Mouse (Mus musculus) spleen, postnatal 4 days (tissue): Measurements from ENCODE around the gene Ggt5.
A peak's percentile ranks its signal among the peaks of the same experiment; 100 is the strongest.
"Not testable (repeated sequence)": the region's sequence is repeated elsewhere in the genome, so short reads cannot be mapped to it uniquely, and the experiment has no call there.

Source experiments
- DNase-seq, 2 experiments: peaks; one replicate each; pipeline ENCODE4 v3.0.0; 2022; ENCODE audit warnings: low spot score in 2 of 2

Ggt5 gene

DNA sequence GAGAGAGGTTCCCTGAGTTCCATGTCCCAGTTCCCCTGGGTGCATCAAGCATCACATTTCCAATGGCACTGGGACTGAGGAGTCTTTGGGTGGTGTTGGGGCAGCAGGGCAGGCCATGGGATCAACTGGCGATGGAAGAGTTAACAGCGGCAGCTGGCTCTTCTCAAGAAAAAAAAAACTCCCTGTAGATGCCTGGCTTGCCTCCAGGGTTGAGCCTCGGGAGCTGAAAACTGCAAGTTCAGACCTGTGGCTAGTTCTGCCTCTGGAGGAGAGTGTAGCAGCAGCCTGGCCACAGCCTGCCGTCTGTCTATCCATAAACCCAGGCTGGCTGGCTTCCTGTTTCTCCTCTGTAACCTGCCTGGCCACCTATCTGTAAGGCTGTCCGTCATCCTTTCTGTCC lies at the start of gene Ggt5:
Gene Ggt5, plus strand, starts transcription at position 212 of the 400 bp plus-strand sequence.
- no peak for DNase-seq

DNA sequence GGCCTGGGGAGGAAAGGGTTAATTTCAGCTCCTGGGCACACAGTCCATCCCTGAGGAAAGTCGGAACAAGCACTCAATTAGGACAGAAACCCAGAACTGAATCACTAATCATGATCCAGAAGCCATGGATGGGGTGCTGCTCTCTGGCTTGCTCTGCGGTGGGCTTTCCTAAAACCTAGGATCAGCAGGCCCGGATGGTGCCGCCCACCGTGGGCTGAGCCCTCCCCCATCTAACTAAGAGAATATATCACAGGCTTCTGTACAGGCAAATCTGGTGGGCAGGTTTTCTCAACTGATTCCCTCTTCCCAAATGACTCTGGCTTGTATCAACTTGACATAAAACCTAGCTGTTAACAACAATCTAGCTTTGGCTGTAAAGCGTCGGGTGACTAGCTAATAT lies 41.2 kb upstream of the Ggt5 start:
- no peak for DNase-seq

DNA sequence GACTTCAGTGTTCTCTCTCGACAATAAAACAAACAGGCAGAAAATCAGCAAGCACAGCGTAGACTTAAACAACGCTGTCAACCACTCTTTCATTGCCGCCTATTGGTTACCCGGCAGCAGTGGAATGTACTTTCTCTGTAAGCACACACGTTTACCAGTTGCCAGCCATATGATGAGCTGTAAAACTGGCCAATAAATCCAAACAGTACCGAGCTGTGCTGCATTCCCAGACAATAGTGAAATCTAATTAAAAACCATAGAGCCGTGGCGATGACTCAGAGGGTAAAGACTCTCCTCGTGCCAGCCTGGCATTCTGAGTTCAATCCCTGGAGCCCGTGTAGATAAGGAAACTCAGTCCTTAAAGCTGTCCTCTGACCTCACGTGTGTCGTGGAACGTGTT lies 40.7 kb upstream of the Ggt5 start:
- DNase-seq: no peak

DNA sequence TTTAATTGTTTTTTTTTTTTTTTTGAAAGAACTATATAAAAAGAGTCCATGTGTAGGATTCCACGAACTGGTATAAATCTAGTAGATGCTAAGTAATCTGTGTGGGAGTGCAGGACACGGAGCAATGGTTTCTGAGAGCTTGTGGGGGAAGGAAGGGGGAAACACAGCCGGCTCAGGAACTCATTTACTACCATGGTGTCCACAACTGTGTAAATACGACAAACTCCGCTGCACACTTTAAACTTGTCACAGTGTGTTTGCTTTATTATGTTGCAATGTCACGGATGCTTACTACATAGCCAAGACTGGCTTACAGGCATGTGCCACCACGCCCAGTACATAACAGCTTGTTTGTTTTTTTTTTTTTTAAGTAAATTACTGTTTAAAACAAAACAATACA lies 39.3 kb upstream of the Ggt5 start:
- DNase-seq: no peak

DNA sequence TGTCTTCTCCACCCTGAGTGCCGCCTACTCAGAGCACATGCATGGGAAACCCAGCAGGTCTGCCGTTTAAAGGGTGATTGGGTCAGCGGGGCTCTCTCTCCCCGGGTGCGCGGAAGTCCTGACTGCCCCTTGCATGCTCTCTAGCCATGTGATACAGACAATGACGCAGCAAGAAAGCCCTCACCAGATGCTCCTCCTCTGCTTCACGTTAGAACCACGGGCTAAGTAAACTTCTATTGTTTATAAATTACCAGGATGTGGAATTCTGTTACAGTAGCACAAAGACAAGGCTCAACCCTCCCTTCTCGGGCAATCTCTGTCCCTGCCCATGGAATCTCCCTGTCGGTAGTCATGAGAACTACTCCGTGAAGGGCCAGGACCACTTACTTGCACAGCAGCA lies 38.0 kb upstream of the Ggt5 start:
- DNase-seq: no peak

DNA sequence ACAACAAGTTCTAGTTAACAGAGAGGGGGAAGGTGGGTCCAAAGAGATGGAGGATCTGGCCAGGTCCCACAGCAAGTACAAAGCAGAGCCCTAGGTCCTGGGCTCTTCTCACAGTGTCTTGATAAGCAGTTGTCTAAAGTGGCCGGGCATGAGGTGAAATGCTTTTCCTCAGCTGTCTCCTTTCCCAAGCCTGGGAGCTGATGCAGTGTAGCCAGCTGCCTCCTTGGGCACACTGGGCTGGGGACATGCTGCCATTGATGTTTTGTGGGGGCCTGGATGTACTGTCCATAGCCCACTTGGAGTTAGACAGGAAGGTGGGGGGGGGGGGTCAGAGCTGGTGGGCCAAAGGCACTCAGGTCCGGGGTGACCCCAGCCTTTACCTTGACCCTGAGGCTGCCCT lies 37.0 kb upstream of the Ggt5 start:
- no peak for DNase-seq

DNA sequence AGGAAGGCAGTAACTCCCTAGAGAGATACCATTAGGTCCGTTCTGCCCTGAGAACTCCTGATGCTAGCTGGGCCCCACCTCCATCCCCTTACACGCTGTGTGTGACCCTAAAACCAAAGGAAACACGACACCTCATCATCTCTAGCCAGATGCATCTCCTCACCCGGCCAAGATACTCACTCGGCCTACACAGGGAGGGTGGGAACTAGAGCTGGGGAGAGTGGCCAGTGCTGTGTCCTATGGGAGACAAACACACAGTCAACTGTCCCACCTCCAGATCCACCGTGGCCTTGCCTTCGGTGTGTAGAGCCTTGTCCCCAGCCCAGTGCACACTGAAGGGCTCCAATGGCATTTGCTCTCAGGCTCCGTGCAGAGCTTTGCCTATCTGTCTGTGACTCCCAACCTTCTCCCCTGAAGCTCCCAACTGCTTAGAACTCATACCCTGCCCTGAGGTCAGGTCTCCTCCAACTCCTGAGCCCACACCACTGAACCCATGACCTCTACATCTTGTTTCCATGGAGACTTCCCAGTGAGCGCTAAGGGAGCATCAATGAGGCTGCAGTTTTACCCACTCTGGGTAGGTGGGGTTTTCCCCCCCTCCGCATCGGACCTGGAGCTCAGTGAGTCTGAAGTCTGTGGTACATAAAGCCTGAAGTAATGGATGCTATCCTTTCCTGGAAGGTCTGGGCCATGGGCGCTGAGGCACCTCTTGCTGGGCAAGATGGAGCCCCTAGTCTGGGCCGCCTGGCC lies 36.3 kb upstream of the Ggt5 start:
- DNase-seq: no peak

DNA sequence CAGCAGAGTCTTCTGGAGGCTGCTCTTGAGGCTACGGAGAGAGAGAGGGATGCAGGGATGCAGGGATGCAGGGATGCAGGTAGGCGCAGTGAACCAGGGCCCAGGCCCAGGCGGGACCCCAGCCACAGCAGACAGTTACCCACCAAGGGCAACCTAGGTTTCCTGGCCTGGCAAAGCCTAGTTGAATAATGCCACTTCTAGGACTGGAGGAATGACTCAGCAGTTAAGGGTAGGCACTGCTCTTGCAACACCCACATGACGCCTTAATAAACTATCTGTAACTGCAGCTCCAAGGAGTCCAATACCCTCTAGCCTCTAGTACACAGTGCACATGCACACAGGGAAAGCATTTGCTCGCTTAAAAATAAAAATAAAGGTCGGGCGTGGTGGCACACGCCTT lies 35.0 kb upstream of the Ggt5 start:
- DNase-seq: no peak

DNA sequence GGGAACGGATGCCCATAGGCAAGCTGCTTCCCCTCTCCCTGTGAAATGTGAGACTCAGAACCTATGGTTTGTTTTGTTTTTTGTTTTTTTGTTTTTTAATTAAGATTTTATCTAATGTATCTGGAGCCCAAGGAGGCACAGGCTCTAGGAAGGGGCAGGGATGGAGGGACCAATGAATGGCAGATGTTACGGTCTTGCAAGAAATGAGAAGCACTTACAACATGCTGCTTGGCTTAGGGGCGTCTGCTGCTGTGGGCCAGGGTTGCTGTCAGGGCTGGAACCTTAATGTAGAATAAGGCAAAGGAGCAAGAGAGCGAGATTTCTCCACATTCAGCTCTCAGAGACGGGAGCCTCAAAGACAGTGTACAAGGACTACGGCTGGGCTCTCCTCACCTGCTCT lies 33.6 kb upstream of the Ggt5 start:
- DNase-seq: no peak

DNA sequence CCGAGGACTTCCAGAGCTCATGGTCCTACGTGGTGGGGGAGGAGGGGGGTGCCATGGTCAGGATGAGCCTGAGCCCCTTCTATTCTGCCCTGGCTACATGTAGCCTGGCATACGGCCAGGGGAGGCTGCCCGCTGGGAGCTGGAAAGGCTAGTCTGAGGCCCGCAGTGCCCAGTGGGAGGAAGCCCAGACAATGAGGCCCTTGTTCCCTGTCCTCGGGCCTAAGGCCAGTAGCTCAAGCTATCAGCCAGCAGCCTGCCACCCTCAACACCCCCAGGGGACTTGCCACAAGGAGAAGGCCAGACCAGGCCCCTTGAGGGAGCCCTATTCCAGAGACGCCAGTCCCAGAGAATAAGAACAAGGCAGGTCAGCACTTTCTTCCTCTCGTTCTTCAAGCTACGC lies 33.1 kb upstream of the Ggt5 start:
- DNase-seq: no peak

DNA sequence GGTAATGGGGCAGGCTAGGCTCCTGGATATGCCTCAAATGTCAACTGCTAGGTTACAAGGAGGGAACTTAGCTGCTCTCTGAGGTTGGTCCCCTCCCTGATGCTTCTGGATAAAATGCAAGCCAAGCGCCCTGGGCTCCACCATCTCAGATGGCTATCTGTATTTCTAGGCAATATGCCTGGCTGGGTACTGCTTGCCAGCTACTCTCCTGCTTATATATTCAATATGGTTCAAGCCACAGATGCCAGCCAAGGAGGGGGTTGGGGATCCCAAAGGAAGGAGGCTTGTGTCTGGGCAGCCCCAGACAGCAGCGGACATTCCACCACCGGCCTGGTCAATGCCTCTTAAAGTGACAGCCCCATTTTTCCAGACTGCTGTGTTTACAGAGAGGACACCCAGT lies 30.6 kb upstream of the Ggt5 start:
- DNase-seq: no peak

DNA sequence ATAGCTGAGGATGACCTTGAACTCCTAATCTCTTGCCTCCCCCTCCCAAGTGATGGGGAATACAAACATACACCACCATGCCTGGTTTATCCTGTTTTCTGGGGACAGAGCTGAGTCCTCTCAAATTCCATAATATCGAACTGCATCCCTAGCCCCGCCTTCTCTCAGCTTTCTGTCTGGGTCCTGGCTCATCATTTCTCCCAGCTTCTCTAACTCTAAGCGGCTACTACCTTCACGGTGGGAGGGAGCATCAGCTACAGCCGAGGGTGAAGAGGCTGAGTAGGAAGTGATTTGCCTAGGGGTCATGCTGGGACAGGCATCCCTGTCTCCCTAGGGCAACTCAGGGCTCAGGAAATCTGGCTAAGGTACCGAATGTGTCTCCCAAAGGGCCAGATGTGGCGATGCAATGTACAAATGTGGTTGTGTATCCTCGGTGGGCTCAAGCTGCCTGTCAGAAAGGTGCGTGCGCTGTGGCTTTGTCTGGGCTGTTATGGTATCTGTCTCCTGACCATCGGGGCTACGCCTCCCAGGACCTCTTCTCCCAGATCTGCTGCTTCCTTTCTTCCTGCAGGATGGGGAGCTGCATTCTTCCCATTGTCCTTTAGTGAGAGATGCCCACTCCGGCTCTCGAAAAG lies 30.0 kb upstream of the Ggt5 start:
- peak in 1 of 2 experiments; percentile 57 for DNase-seq

DNA sequence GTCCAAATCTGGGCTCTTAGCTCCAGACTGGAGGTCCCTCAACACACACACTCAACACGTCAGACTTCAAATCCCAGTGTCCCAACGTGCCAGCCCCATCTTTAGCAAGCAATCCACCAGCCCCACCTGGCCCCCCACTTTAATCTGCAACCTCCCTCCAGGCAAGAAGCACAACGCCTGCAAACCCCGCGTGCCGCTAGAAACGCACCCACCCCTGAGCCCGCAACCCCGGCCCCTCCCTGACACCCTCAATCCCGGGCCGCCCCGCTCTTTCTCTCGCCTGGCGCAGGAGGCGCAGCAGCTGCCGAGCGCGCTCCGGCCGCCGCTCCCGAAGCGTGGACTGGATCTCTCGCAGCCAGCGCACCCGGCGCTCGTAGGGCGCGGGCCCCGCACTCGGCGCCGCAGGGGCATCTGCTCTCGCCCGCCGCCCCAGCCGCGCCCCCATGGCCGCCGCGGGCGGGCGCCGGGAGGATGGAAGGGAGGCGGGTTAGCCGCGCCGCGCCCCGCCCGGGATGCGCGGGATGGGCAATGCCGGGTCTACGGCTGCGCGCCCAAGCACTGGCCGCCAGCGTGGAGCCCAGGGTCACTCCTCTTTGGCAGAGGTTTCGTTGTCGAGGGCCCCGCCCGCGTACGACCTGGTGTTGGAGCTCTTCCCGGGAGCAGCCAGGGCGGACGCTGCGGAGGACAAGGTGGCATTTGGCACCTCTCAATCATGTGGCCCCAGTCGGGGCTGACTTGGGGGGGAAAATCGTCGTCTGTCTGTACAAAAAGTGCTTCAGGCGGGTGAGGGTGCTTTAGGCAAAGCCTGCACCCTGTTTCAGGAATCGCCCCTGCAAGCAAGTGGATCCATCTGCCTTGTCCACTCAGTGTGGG lies 29.2 kb upstream of the Ggt5 start, which contains the start of gene Lrrc75b:
Gene Lrrc75b, minus strand, starts transcription at position 655 of the 873 bp plus-strand sequence.
- no peak for DNase-seq

DNA sequence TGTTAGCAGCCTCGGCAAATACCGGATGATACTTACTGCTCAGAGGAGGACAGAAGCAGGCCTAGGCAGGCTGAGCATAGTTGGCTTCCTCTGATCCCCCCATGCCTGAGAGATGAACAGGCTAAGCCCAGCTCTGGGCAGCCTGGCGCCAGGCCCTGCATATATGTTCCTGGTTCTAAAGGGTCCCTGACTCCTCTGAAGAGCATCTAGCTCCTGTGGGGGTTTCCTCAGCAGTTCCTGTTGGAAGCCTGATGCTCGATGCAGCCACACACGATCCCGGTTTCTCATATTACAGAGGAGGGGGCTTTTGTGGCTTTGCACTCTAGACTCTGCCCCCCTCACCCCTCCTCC lies 28.6 kb upstream of the Ggt5 start:
- peak in 1 of 2 experiments; percentile 58 for DNase-seq

DNA sequence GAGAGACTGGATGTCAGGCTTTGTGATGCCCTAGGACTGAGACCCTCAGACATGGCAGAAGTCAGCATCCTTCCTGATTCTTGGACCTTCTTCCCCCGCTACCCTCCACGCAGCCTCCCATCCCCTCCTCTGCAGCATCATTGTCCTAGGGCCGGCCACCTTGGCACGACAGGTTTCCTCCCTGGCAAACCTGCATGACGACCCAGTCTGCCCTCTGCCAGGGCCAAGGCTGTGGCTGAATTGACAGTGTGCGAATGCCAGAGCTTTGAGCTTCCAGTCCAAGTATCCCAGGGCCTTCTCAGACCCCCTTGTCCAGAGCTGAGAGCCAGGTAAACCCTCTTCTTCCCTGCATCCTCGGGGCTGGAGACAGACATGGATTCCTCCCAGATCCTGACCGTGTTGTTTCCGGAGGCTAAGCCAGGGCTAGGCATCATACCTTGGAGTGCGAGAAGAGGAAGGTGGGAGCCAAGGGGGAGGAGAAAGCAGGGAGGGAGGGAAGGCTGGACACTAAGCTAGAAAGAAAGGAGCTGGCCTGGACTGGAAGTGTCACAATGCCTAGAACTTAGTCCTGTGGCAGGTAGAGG lies 28.0 kb upstream of the Ggt5 start, which contains the start of gene Ggt1:
Gene Ggt1, plus strand, starts transcription at position 534 of the 584 bp plus-strand sequence.
- peak in 1 of 2 experiments; percentile 58 for DNase-seq

DNA sequence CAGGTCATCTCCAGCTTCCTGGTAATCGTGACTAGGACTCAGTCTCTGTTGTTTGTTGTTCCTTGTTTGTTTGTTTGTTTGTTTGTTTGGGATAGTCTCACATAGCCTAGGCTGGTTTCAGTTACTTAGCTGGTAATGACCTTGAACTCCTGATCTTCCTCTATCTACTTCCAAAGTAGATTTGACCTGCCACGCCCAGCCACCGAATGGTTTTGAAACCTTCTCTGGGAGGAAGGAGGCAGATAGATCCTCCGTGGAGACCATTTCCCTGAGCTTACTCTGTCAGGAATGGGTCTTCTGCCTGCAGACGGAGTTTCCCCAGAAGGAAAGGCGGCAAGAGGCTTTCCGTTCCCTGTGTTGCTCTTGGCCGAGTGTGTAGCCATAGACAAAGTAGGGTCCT lies 26.5 kb upstream of the Ggt5 start:
- no peak for DNase-seq

DNA sequence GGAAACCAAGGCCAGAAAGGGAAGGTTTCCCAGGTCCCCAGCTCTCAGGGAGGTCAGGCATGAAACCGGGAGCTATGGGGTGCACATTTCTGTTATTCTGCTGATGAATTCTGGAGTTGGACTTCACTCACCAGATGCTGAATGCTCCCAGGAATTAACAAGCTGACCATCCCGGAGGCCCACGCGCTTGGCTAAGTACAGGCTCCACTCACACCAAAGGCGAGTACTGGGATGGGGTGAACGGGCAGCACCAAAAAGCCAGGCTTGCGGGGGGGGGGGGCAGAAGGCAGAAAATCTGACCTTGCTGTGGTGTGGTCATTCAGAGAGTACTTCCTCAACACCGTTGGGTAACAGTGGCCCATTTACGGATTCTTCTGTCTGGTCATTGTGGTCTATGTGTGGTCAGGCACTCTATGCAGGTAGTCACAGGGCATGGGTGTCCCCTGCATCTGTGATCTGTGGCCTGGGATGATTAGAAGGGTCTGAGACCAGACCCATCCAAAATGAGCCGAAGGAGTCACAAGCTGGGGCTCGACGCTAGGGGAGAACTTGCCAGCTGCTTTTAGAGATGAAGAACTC lies 24.4 kb upstream of the Ggt5 start:
- DNase-seq: peak in 1 of 2 experiments; percentile 60

DNA sequence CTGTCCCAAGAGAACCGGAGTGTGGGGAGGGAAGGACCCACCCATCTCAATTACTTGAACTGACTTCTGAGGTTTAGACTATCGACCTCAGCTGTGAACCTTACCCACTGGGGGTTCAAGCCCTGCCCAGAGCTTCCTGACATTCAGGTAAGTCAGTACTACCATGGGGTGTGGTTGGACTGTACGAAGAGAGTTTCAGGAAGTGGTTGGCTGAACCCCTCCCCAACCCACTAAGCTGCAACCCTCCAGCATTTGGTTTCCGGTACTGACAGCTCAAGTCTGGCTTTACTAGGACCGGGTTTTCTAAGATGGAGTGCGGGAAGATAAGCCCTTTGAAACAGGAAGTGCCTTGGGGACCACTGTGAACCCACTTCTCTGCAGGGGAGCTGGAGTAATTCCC lies 23.7 kb upstream of the Ggt5 start:
- peak in 1 of 2 experiments; percentile 49 for DNase-seq

DNA sequence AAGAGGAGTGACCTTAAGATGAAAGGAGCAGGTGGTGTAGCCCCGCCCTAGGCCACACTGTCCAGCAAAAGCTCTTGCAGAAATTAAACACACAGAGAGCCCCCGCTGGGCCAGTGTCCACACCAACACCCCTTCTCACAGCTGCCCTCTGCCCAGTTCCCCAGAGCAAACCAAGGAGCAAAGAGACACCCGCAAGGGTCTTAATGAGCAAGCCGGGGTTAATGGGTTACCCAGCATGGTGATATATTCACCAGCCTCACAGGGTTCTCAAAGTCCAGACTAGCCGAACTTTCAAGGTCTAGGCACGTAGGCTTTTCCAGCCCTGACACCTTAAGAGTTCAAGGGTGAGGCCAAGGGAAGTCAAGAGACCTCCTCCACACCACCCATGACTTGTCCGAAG lies 23.2 kb upstream of the Ggt5 start:
- DNase-seq: no peak

DNA sequence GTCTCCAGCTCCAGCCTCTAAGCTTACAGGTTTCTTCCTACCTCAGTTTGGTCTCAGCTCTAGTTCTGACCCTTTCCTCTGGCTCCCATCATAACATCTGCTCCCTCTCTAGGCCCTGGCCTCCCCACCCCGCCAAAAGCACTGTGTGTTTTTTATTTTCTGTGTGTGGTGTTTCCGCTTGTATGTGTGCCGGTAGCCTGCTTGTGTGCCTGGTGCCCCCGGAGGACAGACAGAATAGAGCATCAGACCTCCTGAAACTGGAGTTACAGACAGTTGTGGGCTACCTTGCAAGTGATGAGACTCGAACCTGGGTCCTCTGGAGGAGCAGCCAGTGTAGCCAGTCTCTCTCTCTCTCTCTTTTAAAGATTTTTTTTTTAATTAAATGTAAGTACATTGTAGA lies 22.8 kb upstream of the Ggt5 start:
- no peak for DNase-seq

DNA sequence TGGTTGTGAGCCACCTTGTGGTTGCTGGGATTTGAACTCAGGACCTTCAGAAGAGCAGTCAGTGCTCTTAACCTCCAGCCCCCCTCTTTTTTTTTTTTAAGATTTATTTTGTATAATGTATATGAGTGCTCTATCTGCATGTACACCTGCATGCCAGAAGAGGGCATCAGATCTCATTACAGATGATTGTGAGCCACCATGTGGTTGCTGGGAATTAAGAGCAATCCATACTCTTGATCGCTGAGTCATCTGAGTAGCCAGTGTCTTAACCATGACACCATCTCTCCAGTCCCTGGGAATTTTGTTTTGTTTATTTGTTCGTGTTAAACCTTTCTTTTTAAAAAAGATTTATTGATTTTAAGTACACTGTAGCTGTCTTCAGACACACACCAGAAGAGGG lies 22.4 kb upstream of the Ggt5 start:
- not testable (repeated sequence) for DNase-seq

DNA sequence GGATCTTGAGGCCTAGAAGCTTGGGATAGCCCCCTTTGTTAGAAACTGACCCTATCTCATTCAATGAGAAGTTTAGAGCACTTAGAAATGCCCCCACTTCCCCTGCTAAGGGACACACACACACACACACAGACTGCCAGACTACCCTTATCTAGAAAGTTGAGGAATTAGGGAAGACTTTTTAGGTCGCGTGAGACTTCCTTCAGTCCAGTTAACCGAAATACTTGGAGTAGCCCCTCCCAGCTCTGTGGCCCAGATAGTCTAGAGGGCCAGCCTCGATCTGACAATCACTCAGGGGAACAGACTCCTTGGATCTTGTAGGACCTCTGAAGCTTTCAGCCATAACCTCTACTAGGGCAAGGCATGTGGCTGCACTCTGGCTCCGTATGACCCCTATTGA lies 21.1 kb upstream of the Ggt5 start:
- DNase-seq: no peak
